Comparison of ENCODE assay signal across 11 mouse cellular contexts in the genomic region with DNA sequence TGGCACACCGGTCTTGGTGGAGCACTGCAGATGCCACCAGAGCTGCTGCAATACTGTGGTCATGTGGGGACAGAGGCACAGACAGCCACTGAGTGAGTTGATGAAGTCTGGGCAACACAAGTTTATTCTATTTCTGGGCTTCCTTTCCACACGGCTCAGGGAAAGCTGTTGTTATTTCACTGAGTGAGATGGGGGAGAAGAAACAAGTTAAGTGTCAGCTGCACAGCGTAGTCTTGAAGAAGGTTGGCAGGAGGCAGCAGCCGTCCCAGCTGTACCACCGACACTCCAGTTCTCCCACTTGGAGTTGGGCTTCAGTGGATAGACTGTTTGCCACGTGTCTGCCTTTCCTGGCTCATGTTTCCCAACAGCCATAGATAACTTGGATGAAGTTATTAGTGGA.
DNase-seq lines count a peak whose midpoint lies in the region; ATAC-seq and TF ChIP-seq lines count a peak whose summit lies in the region.
"Had no signal": no experiment of that assay in that cellular context is flagged by ENCODE, and none has a peak within 500 bp of the region (broad histone marks: within the 10 kb centered on the region; RNA-seq: fewer than 3 reads in every experiment).

No protein-coding gene starts in this region.

- no peaks in the 10 kb centered on the region for H3K36me3 ChIP-seq in lung, embryonic 14.5 days (ENCODE audit: insufficient read depth)
- H3K36me3 ChIP-seq: G1E; limb, embryonic 15.5 days; midbrain, embryonic 10.5 days had no signal

- H3K9me3 ChIP-seq in lung, embryonic 14.5 days (ENCODE audit: low read depth, low read length): no peaks in the 10 kb centered on the region
- H3K9me3 ChIP-seq: G1E; limb, embryonic 15.5 days; midbrain, embryonic 10.5 days had no signal

- TF ChIP-seq CTCF in lung, embryonic 14.5 days (IDR thresholded peaks at IDR 0.05; ENCODE audit: low read depth): no peak

- H3K4me2 ChIP-seq in lung, embryonic 14.5 days: no peak overlapping the region
- H3K4me2 ChIP-seq: limb, embryonic 15.5 days had no signal

- 0 out of 2 replicates have a peak, but pooled peaks cover 3% of the 10 kb centered on the region for H3K4me1 ChIP-seq in lung, embryonic 14.5 days (ENCODE audit: insufficient read depth)

- H3K9ac ChIP-seq in lung, embryonic 14.5 days: no peak overlapping the region
- H3K9ac ChIP-seq: limb, embryonic 15.5 days had no signal

- 36% methylated on average over 6 of the region's 6 CpGs for WGBS in lung, embryonic 14.5 days

- no peak overlapping the region for H3K27ac ChIP-seq in lung, embryonic 14.5 days (ENCODE audit: low read depth)
- H3K27ac ChIP-seq: limb, embryonic 15.5 days; midbrain, embryonic 10.5 days had no signal

- H3K27me3 ChIP-seq in lung, embryonic 14.5 days (ENCODE audit: insufficient read depth, low read length): no peaks in the 10 kb centered on the region
- H3K27me3 ChIP-seq: limb, embryonic 15.5 days had no signal

- no peak overlapping the region for H3K4me3 ChIP-seq in lung, embryonic 14.5 days (ENCODE audit: low read depth, low read length)
- H3K4me3 ChIP-seq: limb, embryonic 15.5 days; midbrain, embryonic 10.5 days had no signal

- peak; percentile 51 for DNase-seq in lung, embryonic 14.5 days
- DNase-seq in lung, postnatal 36 days: no peak
- DNase-seq in frontal cortex, postnatal 14 days (ENCODE audit: low spot score in 2 of 2): peak; percentile 54 to 82
- peak; percentile 63 for DNase-seq in layer of hippocampus, postnatal 36 days
- DNase-seq in right cerebral cortex, postnatal 4 days: peak; percentile 38
- no peak for DNase-seq in thymus, postnatal 4 days
- DNase-seq in thymus, adult 18-20 months: no peak
- DNase-seq: cerebellum, adult 9-10 months had no signal

- ATAC-seq in lung, embryonic 14.5 days (ENCODE audit: insufficient read depth): peak; percentile 35; the same call in 1 of the 2 replicates

Comparison
In these comparisons a context has a peak if more than half of its experiments do, and no peak if none do; other contexts are left out.
1. DNase-seq: peak in lung, embryonic 14.5 days (single experiment), frontal cortex, postnatal 14 days (2 of 2), layer of hippocampus, postnatal 36 days (2 of 2) and right cerebral cortex, postnatal 4 days (single experiment); none in lung, postnatal 36 days (single experiment), thymus, postnatal 4 days (single experiment) and thymus, adult 18-20 months (0 of 2).